Mouse (Mus musculus) forebrain, embryonic 10.5 days (tissue): Measurements from ENCODE around the gene Dot1l. TPM values are rescaled to one million over a fixed set of nuclear protein-coding genes. Genes with fewer than 3 reads are reported as not detected.
A peak's percentile ranks its signal among the peaks of the same experiment; 100 is the strongest.
"Not testable (repeated sequence)": the region's sequence is repeated elsewhere in the genome, so short reads cannot be mapped to it uniquely, and the experiment has no call there.

Experiments used
- DNase-seq: peaks from one replicate; pipeline ENCODE4 v3.0.0-alpha.2; 2017; ENCODE audit warnings: low spot score; ENCODE audit errors: extremely low spot score
- H3K27ac ChIP-seq: fragments of 300-500 bp; sonication (generic); 2 replicates; pipeline ENCODE4 v1.5.1; 2016; ENCODE audit warnings: mild to moderate bottlenecking
- H3K27me3 ChIP-seq: fragments of 300-500 bp; sonication (generic); 2 replicates; pipeline ENCODE4 v1.6.1; 2016; ENCODE audit warnings: mild to moderate bottlenecking; ENCODE audit not compliant: poor library complexity, severe bottlenecking
- H3K36me3 ChIP-seq: fragments of 300-500 bp; sonication (generic); replicated peaks from 2 replicates; pipeline ENCODE4 v1.6.1; 2016; ENCODE audit warnings: mild to moderate bottlenecking, moderate library complexity
- H3K4me1 ChIP-seq: fragments of 300-500 bp; sonication (generic); 2 replicates; pipeline ENCODE4 v1.6.1; 2016
- H3K4me3 ChIP-seq: fragments of 300-500 bp; sonication (generic); 2 replicates; pipeline ENCODE4 v1.5.1; 2016; ENCODE audit warnings: mild to moderate bottlenecking, moderate library complexity
- H3K9me3 ChIP-seq: fragments of 300-500 bp; sonication (generic); 2 replicates; pipeline ENCODE4 v1.6.1; 2016; ENCODE audit warnings: mild to moderate bottlenecking, moderate library complexity
- WGBS: fragments of 180-500 bp; shearing (Covaris S2); methylation state at CpG from one replicate; pipeline ENCODE4 v1.1.7; 2016; 5-methylcytosine and 5-hydroxymethylcytosine counted together
- polyA plus RNA-seq: library from polyadenylated mRNA; unstranded; fragments of >200 nt; fragmentation: Nextera tagmentation; extraction: Ambion mirVana; gene quantifications from 2 replicates; pipeline ENCODE4 v1.2.1, GENCODE M21; 2016

Dot1l gene
- polyA plus RNA-seq, 1 experiment from 2014 or later = 20.8 TPM

- Histone ChIP-seq H3K27me3 (peaks cover 84% of the 10 kb centered on the region), H3K4me3 (peak overlapping the region; percentile 38), H3K4me1 (peaks cover 52% of the 10 kb centered on the region)
These were observed 55.1 kb downstream of the Dot1l start for GRCm38 (mm10) chr10:80810084-80810483.

GRCm38 (mm10) chr10:80812391-80813041, 57.5 kb downstream of the Dot1l start:
- no peak for DNase-seq
- Histone ChIP-seq H3K36me3 (no peaks in the 10 kb centered on the region), H3K27ac (no peak overlapping the region), H3K4me3 (0 out of 2 replicates have a peak overlapping the region, but pooled peaks have one; percentile 8), H3K4me1 (peaks cover 30% of the 10 kb centered on the region), H3K27me3 (peaks cover 60% of the 10 kb centered on the region), H3K9me3 (no peaks in the 10 kb centered on the region)
- WGBS = 61% methylated on average over 5 of the region's 5 CpGs

More at GRCm38 (mm10) chr10:80810084-80810483, 55.1 kb downstream of the Dot1l start:
- no peak for DNase-seq
- Histone ChIP-seq H3K27ac (no peak overlapping the region), H3K36me3 (peaks cover 7% of the 10 kb centered on the region), H3K9me3 (no peaks in the 10 kb centered on the region)
- WGBS = 3% methylated on average over 20 of the region's 20 CpGs

- Histone ChIP-seq H3K4me1 (peaks cover 21% of the 10 kb centered on the region), H3K27ac (no peak within 1 kb of the TSS), H3K27me3 (peaks cover 51% of the 10 kb centered on the region), H3K4me3 (0 out of 2 replicates have a peak within 1 kb of the TSS, but pooled peaks have one; percentile 8), H3K9me3 (no peaks in the 10 kb centered on the region), H3K36me3 (no peaks in the 10 kb centered on the region)
- DNase-seq = no peak
- 71% methylated on average over 4 of the region's 4 CpGs for WGBS
These were observed 58.4 kb downstream of the Dot1l start, which contains the start of gene Jsrp1 for GRCm38 (mm10) chr10:80813366-80813765. Gene Jsrp1, minus strand, starts transcription at chr10:80813498.

- no peak for DNase-seq
- Histone ChIP-seq H3K4me3 (no peak overlapping the region), H3K9me3 (no peaks in the 10 kb centered on the region), H3K4me1 (peaks cover 8% of the 10 kb centered on the region), H3K36me3 (no peaks in the 10 kb centered on the region), H3K27me3 (peaks cover 37% of the 10 kb centered on the region), H3K27ac (no peak overlapping the region)
- 74% methylated on average over 7 of the region's 7 CpGs for WGBS
These were observed 59.8 kb downstream of the Dot1l start for GRCm38 (mm10) chr10:80814800-80815199.

- peaks cover 22% of the 10 kb centered on the region for H3K27me3 ChIP-seq
- not testable (repeated sequence) for DNase-seq, H3K4me1 ChIP-seq, H3K4me3 ChIP-seq, H3K36me3 ChIP-seq, H3K27ac ChIP-seq, H3K9me3 ChIP-seq
- 79% methylated on average over 3 of the region's 3 CpGs for WGBS
These were observed 61.3 kb downstream of the Dot1l start for GRCm38 (mm10) chr10:80816303-80816702.

GRCm38 (mm10) chr10:80817164-80817563, 62.2 kb downstream of the Dot1l start:
- no peaks in the 10 kb centered on the region for H3K9me3 ChIP-seq
- no peak overlapping the region for H3K27ac ChIP-seq
- H3K36me3 ChIP-seq = no peaks in the 10 kb centered on the region
- WGBS = 81% methylated on average over 2 of the region's 2 CpGs
- no peaks in the 10 kb centered on the region for H3K4me1 ChIP-seq
- no peak overlapping the region for H3K4me3 ChIP-seq
- DNase-seq = no peak
- H3K27me3 ChIP-seq = peaks cover 13% of the 10 kb centered on the region

GRCm38 (mm10) chr10:80817955-80818354, 62.9 kb downstream of the Dot1l start:
- H3K27ac ChIP-seq, H3K4me3 ChIP-seq, DNase-seq, H3K36me3 ChIP-seq, H3K27me3 ChIP-seq, H3K4me1 ChIP-seq, H3K9me3 ChIP-seq: not testable (repeated sequence)
- WGBS = 85% methylated on average over 7 of the region's 7 CpGs

GRCm38 (mm10) chr10:80818599-80819281, 63.7 kb downstream of the Dot1l start:
- Histone ChIP-seq H3K27me3 (no peaks in the 10 kb centered on the region), H3K4me3 (no peak overlapping the region), H3K36me3 (no peaks in the 10 kb centered on the region), H3K9me3 (no peaks in the 10 kb centered on the region), H3K27ac (no peak overlapping the region), H3K4me1 (no peaks in the 10 kb centered on the region)
- DNase-seq = no peak
- WGBS = 57% methylated on average over 6 of the region's 6 CpGs

GRCm38 (mm10) chr10:80819406-80819805, 64.4 kb downstream of the Dot1l start:
- Histone ChIP-seq H3K9me3 (no peaks in the 10 kb centered on the region), H3K27me3 (no peaks in the 10 kb centered on the region), H3K4me1 (no peaks in the 10 kb centered on the region), H3K36me3 (no peaks in the 10 kb centered on the region), H3K27ac (no peak overlapping the region), H3K4me3 (no peak overlapping the region)
- DNase-seq = no peak
- WGBS = 64% methylated on average over 3 of the region's 3 CpGs

GRCm38 (mm10) chr10:80821991-80822390, 67.0 kb downstream of the Dot1l start:
- Histone ChIP-seq H3K27ac (no peak overlapping the region), H3K27me3 (no peaks in the 10 kb centered on the region), H3K36me3 (no peaks in the 10 kb centered on the region), H3K9me3 (no peaks in the 10 kb centered on the region), H3K4me3 (no peak overlapping the region), H3K4me1 (peaks cover 8% of the 10 kb centered on the region; the same call in 1 of the 2 replicates)
- no peak for DNase-seq
- 44% methylated on average over 2 of the region's 2 CpGs for WGBS

- 95% methylated on average over 5 of the region's 5 CpGs for WGBS
- H3K36me3 ChIP-seq = no peaks in the 10 kb centered on the region
- no peak for DNase-seq
- H3K4me3 ChIP-seq = no peak overlapping the region
- peaks cover 12% of the 10 kb centered on the region for H3K4me1 ChIP-seq
- no peaks in the 10 kb centered on the region for H3K9me3 ChIP-seq
- no peak overlapping the region for H3K27ac ChIP-seq
- H3K27me3 ChIP-seq = no peaks in the 10 kb centered on the region
These were observed 67.5 kb downstream of the Dot1l start for GRCm38 (mm10) chr10:80822528-80822927.

GRCm38 (mm10) chr10:80823316-80823715, 68.3 kb downstream of the Dot1l start:
- DNase-seq = no peak

More at GRCm38 (mm10) chr10:80823316-80823715, 68.3 kb downstream of the Dot1l start:
- Histone ChIP-seq H3K4me1 (peaks cover 19% of the 10 kb centered on the region), H3K27me3 (no peaks in the 10 kb centered on the region), H3K36me3 (peaks cover 6% of the 10 kb centered on the region), H3K4me3 (no peak overlapping the region), H3K27ac (no peak overlapping the region), H3K9me3 (no peaks in the 10 kb centered on the region)
- WGBS = 79% methylated on average over 1 of the region's 1 CpGs
